Mouse (Mus musculus) gastrocnemius, postnatal 36 days (tissue): Measurements from ENCODE around the gene Gfra4. TPM values are rescaled to one million over a fixed set of nuclear protein-coding genes. Genes with fewer than 3 reads are reported as not detected.

ENCODE experiments used
- DNase-seq, 2 experiments: peaks; one replicate each; pipeline ENCODE4 v3.0.0; 2022
- intact Hi-C: fragments of 180-260 bp; cut with DNase I; formaldehyde crosslinking; loops from one replicate; pipeline ENCODE4 v1.15.1; 2025
- long read RNA-seq, 2 experiments: library from polyadenylated mRNA; stranded (forward); transcript quantifications; one replicate each; pipeline ENCODE4 v2.0.0; 2021
- total RNA-seq, 2 experiments: library from RNA; stranded (reverse); gene quantifications; 2 replicates each; pipeline ENCODE4 v1.2.3; 2021

Gene Gfra4
- total RNA-seq = 1 to 10 TPM; 1.7 to 1.8 TPM
- long read RNA-seq, experiment 1, partial matches to known transcripts = 4 of 7 reads
- long read RNA-seq, experiment 1, other reads (novel, unspliced or antisense) = 1 of 7 reads
- long read RNA-seq, experiment 2, partial matches to known transcripts = 4 of 5 reads
- long read RNA-seq, experiment 2, other reads (novel, unspliced or antisense) = 0 of 5 reads

DNA sequence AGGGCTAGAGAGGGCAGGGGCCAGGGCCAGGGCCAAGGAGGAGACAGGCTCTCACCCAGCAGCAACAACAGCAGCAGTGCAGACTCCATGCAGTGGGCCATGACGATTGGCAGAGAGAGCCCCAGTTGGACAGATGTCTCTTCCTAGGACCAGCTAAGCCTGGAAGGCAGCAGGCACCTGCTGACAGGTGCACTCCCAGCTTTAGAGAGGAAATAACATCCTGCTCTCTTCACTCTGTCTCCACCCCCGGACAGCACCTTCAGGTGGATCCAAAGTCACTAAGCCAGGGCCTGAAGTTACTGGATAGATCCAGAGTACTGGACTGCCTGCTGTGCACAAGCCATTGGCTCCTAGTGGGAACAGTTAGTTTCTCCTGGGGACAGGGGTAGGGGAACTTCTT, at the start of gene Gfra4:
Gfra4 (minus strand) TSS at position 101 of the 400 bp plus-strand sequence.
- no peak for DNase-seq
- intact Hi-C loops = no loop called here

DNA sequence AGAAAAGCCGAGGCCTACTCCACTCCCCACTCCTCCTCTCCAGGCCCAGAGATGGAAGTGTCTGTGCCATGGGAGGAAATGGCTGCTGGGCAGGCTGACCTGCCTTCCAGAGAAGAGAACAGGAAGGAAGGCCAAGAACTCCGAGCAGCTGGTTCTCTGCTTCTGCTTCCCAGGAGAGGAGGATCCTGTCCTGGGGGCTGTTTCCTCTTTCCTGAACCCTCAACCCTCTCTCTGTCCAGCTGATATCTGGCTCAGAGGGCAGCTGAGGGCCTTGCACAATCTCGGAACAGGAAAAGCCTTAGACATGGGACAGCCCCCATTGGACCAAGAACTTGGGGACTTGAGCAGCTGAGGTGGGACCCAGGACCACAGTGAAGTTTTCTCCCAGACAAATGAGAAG, 48.0 kb upstream of the Gfra4 start:
- peak in 1 of 2 experiments; percentile 13 for DNase-seq

DNA sequence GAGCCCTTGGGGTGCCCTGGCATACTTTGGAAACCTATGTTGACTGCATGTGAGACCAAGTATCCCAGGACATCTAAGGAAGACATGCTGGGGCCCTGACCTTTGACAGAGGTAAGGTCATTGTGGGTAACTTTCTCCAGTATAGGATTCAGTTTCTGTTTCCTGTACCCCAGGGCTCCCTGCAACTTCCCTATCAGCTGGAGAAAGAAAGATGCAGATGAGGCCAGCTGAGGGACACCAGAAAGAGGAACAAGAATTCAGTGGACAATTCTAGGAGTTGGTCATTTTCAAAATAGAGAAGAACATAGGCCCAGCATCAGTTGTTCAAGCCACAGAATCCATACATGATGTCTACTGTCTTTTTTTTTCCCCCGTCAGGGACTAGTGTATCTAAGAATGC, 46.7 kb upstream of the Gfra4 start:
- intact Hi-C loops = loop anchor here (10.0 kb wide), 1 partner anchor 425 kb away; no protein-coding TSS in a partner anchor
- DNase-seq = peak in 1 of 2 experiments; percentile 12

More for the DNA sequence above, 48.0 kb upstream of the Gfra4 start:
- intact Hi-C loops = loop anchor here (10.0 kb wide), 1 partner anchor 424 kb away; no protein-coding TSS in a partner anchor

DNA sequence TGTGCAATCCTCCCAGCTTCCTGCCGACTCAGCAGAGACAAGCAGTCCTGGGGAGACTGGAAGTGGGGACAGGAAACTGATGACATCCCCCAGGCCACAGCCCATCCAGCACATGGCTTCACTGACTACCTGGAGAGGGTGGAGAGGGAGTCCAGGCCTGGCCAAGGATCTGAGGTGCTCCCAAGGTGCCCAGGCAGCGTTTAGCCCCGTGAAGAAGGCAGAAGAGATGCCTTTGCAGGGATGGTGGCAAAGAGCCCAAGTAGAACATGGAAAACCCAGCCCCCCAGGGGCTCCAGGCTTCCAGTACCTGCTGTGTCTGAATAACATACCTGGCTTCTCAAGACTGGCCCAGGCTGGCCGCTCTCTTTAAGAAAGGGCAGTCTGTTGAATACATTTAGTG, 45.7 kb upstream of the Gfra4 start:
- DNase-seq = no peak

DNA sequence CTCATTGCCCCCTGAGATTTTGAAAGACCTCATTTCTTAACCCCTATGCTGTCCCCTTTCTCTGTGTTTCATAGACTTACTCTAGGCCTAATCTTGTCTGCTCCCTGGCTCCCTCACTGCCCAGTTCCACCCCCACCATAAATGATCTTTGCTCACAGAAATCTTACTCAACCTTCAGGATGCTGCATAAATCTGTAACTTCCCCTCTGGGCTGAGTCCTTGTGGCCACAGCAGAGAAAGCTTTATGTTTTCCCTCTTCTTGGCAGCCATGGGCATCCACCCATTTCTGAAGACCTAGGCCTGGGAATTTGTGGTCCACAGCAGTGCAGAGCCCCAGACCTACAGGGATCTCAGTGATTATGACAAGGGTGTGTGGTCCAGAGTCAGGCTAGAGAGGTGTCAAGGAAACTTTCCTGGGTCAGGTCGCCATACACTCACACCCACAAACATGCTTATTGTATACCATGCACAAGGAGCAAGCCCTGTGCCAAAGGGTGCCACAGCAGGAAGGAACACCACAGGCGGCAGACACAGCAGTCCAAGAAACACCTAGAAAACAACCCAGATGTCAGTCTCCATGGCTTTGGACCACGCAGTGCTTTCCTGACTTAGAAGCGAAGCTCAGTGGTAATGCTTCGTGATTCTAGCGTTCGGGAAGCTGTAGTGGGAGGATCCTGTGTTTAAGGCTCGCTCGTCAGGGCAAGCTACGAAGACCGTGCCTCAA, 43.9 kb upstream of the Gfra4 start, which contains the start of gene Siglec1:
Siglec1 (minus strand) TSS at position 99 of the 724 bp plus-strand sequence.
- intact Hi-C loops = no loop called here

More for the DNA sequence above, 45.7 kb upstream of the Gfra4 start:
- intact Hi-C loops = no loop called here

DNA sequence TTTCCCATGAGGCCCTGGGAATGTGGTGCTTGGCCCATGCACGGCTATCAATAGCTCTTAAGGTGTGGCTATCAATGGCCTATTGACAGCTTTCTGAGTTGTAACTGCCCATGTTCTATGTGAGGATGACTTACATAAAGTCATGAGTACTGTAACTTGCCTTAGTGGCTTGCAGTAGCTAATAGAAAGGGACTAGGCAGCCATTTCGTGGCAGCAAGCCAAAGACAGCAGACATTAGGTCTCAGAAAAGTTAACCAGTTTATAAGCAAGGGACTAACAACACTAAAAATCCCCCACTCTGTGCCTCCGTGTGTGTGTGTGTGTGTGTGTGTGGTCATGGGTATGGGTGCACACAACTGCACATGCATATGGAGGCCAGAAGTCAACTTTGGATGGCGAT, 41.3 kb upstream of the Gfra4 start:
- no peak for DNase-seq
- intact Hi-C loops = no loop called here

More for the DNA sequence above, 43.9 kb upstream of the Gfra4 start, which contains the start of gene Siglec1:
- DNase-seq = no peak

DNA sequence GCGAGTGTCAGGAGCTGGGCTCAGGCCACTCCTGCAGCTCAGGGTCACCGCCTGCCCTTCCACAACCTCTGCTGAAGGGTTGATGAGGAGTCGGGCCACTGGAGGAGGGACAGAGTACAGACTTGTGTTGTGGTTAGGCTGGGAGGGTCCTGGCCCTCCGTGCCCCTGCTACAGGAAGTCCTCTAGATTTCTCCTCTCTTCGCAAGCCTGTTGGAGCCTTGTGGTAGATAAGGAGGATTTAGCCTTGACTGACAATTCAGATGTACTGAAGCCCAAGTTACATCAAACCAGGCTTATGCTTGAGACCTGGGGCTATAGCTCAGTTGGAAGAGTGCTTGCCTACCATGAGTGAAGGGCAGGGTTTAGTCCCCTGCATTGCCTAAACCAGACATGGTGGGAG, 37.6 kb upstream of the Gfra4 start:
- intact Hi-C loops = no loop called here
- no peak for DNase-seq

DNA sequence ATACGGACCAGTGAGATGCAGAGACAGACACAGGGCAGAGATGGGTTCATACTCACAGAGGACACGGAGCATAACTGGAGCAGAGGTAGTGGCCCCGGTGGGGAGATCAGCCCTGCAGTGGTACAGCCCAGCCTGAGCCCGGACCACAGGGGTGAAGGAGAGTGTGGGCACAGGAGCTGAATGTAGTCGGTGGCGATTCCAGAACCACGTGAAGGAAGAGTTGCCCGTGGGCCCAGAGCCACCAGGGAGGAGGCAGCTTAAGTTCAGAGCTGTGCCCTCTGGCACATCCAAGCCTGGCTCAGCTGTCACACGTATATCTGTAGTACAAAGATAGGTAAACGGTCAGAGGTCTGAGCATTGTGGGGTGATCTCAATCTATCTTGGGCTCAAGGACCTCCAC, 29.6 kb upstream of the Gfra4 start:
- intact Hi-C loops = no loop called here

DNA sequence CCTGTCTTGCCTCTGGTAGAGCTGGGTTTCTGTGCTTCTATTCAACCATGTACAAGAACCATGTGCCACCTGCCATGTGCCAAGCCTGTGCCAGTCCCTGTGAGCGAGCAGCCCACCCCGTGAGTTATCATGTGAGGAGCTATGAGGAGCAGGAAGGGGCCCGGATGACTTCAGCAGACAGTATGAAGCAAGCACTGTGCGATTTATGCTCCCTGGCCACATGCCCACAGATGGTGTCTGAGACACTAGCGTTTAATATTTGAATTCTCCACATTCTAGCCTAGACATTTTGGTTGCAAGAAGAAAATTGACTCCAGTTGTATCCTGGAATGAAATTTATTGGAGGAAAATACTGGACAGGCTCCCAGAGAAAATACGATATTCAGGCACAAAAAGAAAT, 24.6 kb upstream of the Gfra4 start:
- intact Hi-C loops = no loop called here
- no peak for DNase-seq

More for the DNA sequence above, 29.6 kb upstream of the Gfra4 start:
- DNase-seq = no peak

DNA sequence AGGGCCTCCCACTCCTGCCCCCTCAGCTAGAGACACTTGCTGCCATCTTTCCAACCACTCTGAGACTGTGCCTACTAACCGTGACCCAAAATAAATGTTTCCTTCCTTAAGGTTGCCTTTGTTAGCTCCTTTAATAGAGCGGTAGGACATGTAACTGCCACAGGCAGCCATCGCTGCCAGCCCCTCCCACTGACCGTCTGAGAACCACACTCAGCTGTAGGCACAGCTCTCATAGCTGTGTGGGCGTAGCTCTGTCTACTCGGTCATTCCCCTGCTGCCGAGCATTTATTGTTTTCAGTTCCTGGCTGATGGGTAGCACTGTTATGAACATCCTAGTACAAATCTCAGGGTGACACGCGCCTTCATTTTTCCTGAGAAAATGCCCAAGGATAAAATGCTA, 23.5 kb upstream of the Gfra4 start:
- intact Hi-C loops = no loop called here
- DNase-seq = no peak

DNA sequence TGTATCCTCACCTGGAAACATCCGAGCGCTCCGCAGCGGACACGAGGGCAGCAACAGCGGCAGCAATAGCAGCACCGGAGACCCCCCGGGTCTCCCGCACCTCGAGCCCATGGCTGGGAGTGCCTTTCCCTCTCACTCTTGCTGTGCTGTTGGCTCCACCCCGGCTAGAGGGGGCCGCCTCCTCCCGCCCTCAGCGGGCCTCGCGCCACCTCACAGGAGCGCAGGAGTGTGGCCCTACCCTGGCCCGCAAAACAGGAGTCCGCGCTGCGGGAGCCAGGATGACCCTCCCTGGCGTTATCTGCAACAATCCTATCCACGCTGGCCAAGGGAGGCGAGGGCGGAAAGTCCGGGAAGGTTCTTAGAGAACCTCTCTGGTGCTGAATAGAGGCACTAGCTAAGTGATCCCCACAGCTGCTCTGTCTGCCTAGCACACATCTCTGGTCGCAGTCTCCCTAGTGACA, 20.5 kb upstream of the Gfra4 start, which contains the start of gene Adam33:
Adam33 (minus strand) TSS at position 411 of the 461 bp plus-strand sequence.
- DNase-seq = peak in 1 of 2 experiments; percentile 35
- intact Hi-C loops = no loop called here

DNA sequence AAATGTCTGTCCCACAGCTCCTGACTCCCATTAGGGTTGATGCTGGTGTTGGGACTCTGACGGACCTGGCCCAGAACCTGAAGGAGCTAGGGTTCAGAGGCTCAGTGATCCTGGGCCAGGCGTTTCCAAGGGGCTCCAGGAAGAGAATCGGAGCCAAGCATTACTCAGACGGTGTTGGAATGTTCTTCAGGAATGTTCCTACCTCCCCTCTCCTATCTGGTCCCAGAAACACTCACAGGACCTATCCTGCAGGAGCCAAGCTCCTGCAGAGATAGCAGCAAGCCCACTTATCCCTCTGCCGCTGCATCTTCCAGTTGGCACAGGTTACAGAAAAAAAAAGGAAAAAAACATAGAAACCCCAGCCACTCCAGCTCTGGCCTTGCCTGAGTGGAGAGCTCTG, 18.7 kb upstream of the Gfra4 start:
- intact Hi-C loops = no loop called here
- no peak for DNase-seq

DNA sequence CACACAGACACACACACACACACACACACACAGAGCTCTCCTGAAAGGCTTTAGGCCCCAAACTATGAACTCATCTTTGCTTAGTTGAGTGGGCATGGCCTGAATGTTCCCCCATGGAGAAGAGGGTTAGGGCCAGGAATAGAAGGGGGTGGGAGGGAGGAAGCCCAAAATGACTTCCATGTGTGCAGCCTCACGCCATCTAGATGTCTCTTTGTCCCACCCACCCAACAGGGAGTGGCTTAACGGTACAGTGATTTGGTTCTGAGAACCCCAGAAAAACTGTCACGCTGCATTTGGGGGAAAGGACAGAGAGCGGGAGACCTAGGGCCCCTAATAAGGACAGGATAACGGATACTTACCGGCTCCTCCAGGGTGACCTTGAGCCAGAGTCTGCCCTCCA, 17.9 kb upstream of the Gfra4 start:
- no peak for DNase-seq
- intact Hi-C loops = no loop called here

DNA sequence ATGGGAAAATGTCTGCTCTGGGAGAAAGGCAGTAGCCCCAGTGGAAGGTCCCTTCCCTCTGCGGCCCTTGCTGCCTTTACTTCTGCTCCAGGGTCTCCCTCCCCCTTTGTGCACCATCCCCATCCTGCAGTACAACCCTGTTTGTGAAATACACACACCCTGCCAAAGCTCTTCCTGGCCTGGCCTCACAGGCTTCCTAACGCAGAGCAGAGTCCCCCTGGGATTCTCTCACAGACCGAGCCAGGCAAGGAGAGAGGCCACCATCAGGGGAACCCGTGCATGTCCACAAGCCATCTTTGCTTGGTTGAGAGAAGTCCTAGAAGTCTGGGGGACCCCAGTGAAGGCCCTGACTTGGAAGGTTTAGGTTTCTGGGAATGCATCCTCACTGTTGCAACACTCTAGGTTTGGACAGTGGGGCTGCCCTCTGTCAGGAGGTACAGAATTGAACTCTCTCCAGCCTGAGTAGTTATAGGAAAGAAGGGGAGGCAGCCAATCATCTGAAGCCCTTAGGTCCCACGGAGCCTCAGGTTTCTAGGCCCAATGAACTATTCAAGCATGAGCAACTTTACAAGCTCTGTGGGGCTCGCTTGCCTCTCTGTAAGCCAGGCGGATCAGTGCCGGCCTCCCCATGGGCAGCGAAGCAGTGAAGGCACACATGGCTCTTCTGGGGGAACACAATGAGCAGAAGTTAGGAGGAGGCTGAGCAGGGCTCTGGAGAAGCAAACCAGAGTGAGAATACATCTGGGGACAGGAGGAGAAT, 17.1 kb upstream of the Gfra4 start:
- DNase-seq = peak; percentile 40
- intact Hi-C loops = no loop called here

DNA sequence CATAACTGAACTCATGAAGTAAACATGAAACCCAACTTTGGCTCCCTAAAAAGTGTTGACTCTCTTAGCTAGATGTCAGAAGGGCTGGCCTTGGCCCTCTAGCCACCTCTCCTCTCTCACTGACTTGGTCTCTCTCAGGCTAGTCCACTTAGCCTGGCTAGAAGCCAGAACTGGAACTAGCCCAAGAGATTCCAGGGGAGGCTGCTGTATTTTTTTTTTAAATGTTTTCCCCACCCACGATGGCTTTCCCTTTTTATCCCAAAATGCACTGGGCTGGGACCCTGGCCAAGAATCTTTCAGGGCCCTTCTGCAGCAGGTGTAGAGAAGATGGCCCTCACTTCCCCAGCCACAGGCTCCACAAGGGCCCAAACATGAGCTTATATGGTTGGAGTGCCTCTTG, 16.5 kb upstream of the Gfra4 start:
- intact Hi-C loops = no loop called here
- DNase-seq = peak; percentile 49 to 80

DNA sequence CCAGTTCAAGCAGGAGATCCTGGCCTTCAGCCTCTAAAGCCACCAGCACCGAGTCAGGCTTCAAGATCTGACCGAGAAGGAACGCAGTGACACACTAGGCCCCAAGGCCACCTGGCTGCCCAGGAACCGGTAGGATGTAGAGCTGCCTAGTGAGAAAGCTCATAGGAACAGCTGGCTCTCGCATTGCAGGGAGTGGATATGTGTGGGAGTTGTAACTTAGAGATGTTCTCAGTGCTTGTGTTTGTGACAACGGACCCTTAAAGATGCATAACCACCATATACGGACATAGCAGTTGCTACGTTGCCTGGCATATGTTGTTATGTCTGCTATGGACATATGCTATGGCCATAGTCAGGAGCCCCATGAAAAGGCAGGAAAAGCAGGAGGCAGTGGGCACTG, 15.8 kb upstream of the Gfra4 start:
- intact Hi-C loops = no loop called here
- no peak for DNase-seq

DNA sequence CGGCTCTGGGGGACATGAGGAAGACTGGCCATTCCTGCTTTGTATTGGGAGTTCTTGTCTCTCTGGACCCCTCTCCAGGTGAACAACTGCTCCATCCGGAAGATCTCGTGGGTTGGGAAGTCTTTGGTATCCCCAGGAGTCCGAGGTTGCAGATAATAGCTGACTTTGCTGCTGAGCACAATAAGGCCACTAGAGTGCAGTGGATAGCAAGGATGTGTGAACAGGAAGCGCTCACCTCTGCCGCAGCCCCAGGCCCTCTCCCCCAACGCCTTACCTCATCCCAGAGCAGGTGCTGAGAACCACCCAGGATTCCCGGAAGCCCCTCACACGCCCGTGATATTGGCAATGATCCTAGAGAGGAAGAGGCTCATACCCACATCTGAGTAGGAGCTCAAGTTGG, 13.3 kb upstream of the Gfra4 start:
- no peak for DNase-seq
- intact Hi-C loops = no loop called here

DNA sequence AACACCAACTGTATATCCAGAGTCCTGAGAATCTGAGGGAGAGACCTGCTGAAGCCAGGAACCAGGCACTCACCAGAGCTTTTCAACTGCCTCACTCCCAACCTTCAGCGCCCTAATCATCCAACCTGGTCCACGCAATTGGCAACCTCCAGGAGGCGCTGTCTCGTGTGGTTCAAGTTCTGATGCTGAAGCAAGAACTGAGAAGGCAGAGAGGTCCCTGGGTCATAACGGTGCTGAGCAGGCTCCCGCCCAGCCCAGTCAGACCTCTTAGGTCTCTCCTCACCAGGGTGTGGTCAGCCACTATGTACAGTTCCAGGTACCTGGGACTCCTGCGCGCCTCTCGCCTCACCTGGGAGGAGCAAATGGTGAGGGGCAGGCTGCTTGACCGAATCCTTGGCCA, 12.7 kb upstream of the Gfra4 start:
- intact Hi-C loops = no loop called here

DNA sequence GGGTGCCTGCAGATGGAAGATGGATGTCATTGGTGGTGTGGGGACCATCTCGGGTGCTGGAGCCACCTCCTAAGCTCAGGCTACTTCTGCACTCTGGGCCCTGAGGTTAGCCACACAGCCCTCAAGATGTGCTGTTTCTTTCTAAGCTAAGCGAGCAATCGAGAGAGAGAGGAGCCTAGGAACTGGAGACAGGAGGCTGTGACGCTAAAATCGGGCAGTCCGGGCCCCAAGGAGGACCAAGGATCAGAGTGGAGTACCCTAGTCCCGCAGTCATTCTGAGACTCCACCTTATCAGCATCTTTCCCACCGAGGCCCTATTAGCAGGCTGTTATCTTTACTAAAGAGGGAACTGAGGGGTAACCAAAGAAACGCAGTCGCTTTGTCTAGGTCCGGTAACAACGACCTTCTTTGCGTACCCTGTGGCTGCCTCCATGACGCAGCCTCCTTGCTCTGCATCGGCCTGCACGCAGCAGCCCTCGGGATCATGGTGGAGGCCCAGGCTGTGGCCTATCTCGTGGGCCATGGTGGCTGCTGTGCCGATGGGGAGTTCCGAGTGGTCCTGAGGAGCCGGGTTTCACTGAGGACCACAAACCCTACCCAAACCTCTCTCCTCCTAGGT, 11.9 kb upstream of the Gfra4 start:
- intact Hi-C loops = no loop called here
- DNase-seq = no peak

More for the DNA sequence above, 12.7 kb upstream of the Gfra4 start:
- DNase-seq = no peak

DNA sequence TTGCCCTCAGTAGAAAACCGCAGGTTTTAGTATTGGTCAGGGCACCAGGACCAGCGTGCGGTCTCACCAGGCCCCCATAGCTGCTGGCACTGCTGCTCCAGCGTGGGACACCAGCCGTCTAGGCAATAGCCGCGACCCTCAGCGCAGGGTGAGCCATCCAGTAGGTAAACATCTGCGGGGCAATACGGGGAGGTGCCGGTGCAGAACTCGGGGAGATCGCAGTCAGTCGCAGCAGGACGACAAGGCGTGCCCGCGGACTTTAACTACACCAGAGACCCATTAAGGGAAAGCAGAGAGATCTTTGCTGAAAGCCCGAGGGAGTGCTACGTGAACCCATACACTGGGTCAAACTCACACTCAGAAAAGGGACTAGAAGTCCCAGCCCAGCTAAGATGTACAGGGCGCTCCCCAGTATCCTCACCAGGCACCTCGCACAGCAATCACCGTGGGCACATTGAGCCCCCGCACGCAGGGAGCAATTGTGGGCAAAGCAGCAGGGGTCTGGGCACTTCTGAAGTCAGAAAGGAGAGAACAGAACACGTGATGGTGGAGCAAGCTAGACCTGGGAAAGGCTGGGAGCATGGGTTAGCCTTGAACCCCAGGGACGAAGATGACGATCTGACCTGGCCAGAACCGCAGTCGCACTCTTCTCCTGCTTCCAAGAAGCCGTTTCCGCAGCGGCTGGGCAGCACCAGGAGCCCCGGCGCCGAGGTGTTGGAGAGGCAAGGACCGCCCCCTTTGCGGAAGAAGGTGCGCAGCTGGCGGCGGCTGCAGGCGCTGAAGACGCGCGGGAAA, 11.2 kb upstream of the Gfra4 start:
- intact Hi-C loops = no loop called here
- no peak for DNase-seq
